Mouse (Mus musculus): ENCODE data around the gene Asphd2.
A peak's percentile ranks its signal among the peaks of the same experiment; 100 is the strongest.

DNA sequence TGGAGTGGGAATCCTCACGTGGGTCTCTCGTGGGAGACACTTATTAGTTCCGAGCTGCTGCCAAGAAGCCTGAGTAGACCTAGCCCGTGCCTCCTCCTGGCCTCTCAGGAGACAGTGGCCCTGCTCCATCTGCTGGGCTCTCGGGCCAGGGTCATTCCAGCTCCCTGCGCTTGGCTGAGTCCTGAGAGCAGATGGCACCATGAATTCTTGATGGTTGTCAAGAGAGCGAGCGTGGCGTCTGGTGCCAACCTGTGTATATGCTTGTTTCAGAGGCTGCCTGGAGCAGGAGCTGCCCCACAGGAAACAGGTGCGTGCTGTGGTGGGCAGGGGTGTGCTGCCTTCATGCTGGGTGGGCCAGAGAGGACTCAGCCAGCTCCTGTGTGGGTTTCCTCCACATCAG is 26.0 kb downstream of the Asphd2 start:
- TF ChIP-seq E2F4 (IDR thresholded peaks at IDR 0.05; ENCODE audit: insufficient read depth) (no peak), POLR2A (IDR thresholded peaks at IDR 0.05; ENCODE audit: insufficient read length, low read depth) (no peak), USF1 (IDR thresholded peaks at IDR 0.05; ENCODE audit: low read depth) (no peak), REST (IDR thresholded peaks at IDR 0.05; ENCODE audit: insufficient read depth, insufficient read length) (no peak), TCF12 (IDR thresholded peaks at IDR 0.05; ENCODE audit: insufficient read depth, poor library complexity, severe bottlenecking) (no peak), MYOG (IDR thresholded peaks at IDR 0.05; ENCODE audit: control insufficient read depth in 1 of 3, insufficient read depth in 1 of 3, insufficient read length in 2 of 3, low read depth in 2 of 3) (no peak), POLR2AphosphoS2 (IDR thresholded peaks at IDR 0.05; ENCODE audit: insufficient read length, low read depth) (no peak), MYOD1 (IDR thresholded peaks at IDR 0.05; ENCODE audit: control insufficient read depth in 1 of 3, insufficient read length in 2 of 3, low read depth in 2 of 3) (peak in 1 of 3 experiments; percentile 42), TCF3 (IDR thresholded peaks at IDR 0.05; ENCODE audit: insufficient read length, low read depth) (no peak), MAX (IDR thresholded peaks at IDR 0.05; ENCODE audit: low read depth) (no peak)
